Mouse (Mus musculus) megakaryocyte, embryonic 14.5 days (primary cell): ENCODE data around the gene Sgk2.

ENCODE experiments used
- FLI1 ChIP-seq: IDR thresholded peaks from 2 replicates; pipeline ENCODE4 v1.6.1; 2012; ENCODE audit warnings: low read length, inconsistent platforms, mixed read lengths
- GATA1 ChIP-seq: IDR thresholded peaks from 3 replicates; pipeline ENCODE4 v1.6.1; 2012; ENCODE audit warnings: mixed read lengths, low read length, inconsistent platforms, borderline replicate concordance

DNA sequence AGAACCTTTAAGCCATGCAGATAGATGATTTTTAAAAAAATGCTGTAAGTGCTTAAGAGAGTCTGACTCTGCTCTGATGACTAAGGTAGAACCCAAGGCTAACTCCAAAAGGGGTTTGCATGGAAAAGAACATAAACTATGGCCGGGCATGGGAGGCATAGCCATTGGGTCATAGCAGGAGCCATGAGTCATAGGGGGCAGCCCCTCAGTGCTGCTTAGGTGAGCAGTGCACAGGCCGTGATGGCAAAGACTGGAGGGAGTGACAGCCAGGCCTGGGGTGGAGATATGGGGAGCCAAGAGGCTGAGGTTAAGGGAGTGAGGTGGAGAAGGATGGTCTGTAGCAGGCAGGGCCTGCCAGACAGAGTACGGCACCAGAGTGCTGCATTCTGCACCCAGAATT, 18.0 kb upstream of the Sgk2 start:
- TF ChIP-seq GATA1 = no peak
- no peak for TF ChIP-seq FLI1
